Mouse (Mus musculus) thymus, adult 2 months (tissue): ENCODE measurements around the gene Gal3st2b. TPM values are rescaled to one million over a fixed set of nuclear protein-coding genes. Genes with fewer than 3 reads are reported as not detected.
"Not testable (repeated sequence)": the region's sequence is repeated elsewhere in the genome, so short reads cannot be mapped to it uniquely, and the experiment has no call there.

ENCODE experiments used
- DNase-seq: peaks from one replicate; pipeline ENCODE4 v3.0.0; 2021
- H3K27ac ChIP-seq: fragments of 200-500 bp; 2 replicates; pipeline ENCODE4 v1.5.1; 2012; ENCODE audit warnings: low read length, control low read depth; ENCODE audit not compliant: control insufficient read depth, insufficient read depth
- H3K27me3 ChIP-seq: fragments of 200-500 bp; 2 replicates; pipeline ENCODE4 v1.6.1; 2012; ENCODE audit warnings: mild to moderate bottlenecking, low read length, moderate library complexity, mixed read lengths; ENCODE audit not compliant: control insufficient read depth, insufficient read depth
- H3K36me3 ChIP-seq: fragments of 200-500 bp; 2 replicates; pipeline ENCODE4 v1.6.1; 2012; ENCODE audit warnings: mild to moderate bottlenecking, low read length, moderate library complexity; ENCODE audit not compliant: control insufficient read depth, insufficient read depth
- H3K4me1 ChIP-seq: fragments of 200-500 bp; replicated peaks from 2 replicates; pipeline ENCODE4 v1.6.1; 2012; ENCODE audit warnings: low read length; ENCODE audit not compliant: control insufficient read depth, insufficient read depth
- H3K4me3 ChIP-seq: fragments of 200-500 bp; 2 replicates; pipeline ENCODE4 v1.5.1; 2012; ENCODE audit warnings: mild to moderate bottlenecking, low read length, control low read depth, moderate library complexity; ENCODE audit not compliant: control insufficient read depth, insufficient read depth
- CTCF ChIP-seq: fragments of 200-500 bp; IDR thresholded peaks from 2 replicates; pipeline ENCODE4 v1.5.1; 2012; ENCODE audit warnings: mild to moderate bottlenecking, control low read depth, low read length, moderate library complexity, borderline replicate concordance; ENCODE audit not compliant: control insufficient read depth, poor library complexity, insufficient read depth; ENCODE audit errors: extremely low read depth
- POLR2A ChIP-seq: fragments of 200-500 bp; IDR thresholded peaks from 2 replicates; pipeline ENCODE4 v1.6.1; 2012; ENCODE audit warnings: mild to moderate bottlenecking, low read length, control low read depth, moderate library complexity; ENCODE audit not compliant: control insufficient read depth, poor library complexity, insufficient read depth; ENCODE audit errors: extremely low read depth
- WGBS: fragments of 180-500 bp; shearing (Covaris S2); methylation state at CpG from one replicate; pipeline ENCODE4 v1.1.7; 2018; 5-methylcytosine and 5-hydroxymethylcytosine counted together
- polyA plus RNA-seq: library from polyadenylated mRNA; depleted of rRNA; stranded (reverse); fragments of >200 nt; gene quantifications from 2 replicates; pipeline ENCODE4 v1.2.3, GENCODE M21; 2012; rRNA removed

Gene Gal3st2b
- polyA plus RNA-seq, 1 experiment, result 2.5 TPM

DNA sequence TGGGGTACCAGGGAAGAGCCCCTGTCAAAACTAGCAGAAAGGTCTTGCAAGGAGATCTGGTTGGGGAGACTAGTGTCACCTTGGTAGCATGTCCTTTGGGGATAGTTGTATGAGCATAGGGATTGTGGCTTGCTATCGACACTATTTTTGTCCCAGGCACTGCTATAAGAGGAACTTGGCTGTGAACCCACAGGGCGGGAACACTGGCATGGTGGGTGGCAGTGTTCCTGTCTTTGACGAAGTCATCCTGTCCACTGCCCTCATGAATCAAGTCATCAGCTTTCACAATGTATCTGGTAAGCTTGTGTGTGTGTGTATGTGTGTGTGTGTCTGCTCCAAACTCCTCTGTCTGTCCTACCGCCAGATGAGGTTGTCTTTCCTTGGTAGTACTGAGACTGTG is 57.7 kb downstream of the Gal3st2b start:
- not testable (repeated sequence) for H3K27ac ChIP-seq, H3K36me3 ChIP-seq, DNase-seq, H3K4me1 ChIP-seq, H3K27me3 ChIP-seq, H3K4me3 ChIP-seq
- WGBS, result 55% methylated on average over 2 of the region's 4 CpGs

DNA sequence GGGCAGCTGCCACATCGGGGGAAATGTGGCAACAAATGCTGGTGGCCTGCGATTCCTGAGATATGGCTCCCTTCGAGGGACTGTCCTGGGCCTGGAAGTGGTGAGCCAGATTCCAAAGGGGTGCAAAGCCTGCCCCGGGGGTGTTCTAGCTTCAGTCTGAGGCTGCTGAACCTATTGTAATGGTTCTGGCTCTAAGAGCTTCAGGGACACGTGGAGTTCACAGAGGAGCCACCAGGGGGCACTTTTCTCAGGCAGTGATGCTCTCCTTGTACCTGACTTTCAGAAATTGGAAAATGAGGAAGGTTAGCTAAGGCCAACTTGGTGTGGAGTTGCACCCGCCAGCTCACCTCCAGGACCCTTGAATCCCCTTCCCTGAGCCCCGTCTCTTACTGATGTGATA is 60.2 kb downstream of the Gal3st2b start:
- not testable (repeated sequence) for H3K4me1 ChIP-seq, H3K4me3 ChIP-seq, H3K36me3 ChIP-seq, DNase-seq, H3K27me3 ChIP-seq, H3K27ac ChIP-seq
- WGBS, result no CpG with 5 or more reads among the region's 7 CpGs

GRCm38 (mm10) chr1:93980932-93981331 is 62.8 kb downstream of the Gal3st2b start:
- H3K4me1 ChIP-seq, H3K36me3 ChIP-seq, H3K27ac ChIP-seq, H3K27me3 ChIP-seq, H3K4me3 ChIP-seq, DNase-seq: not testable (repeated sequence)
- WGBS, result 40% methylated on average over 1 of the region's 2 CpGs

GRCm38 (mm10) chr1:93986167-93986566 is 68.1 kb downstream of the Gal3st2b start:
- 95% methylated on average over 3 of the region's 3 CpGs for WGBS
- Histone ChIP-seq H3K36me3 (no peaks in the 10 kb centered on the region), H3K27ac (no peak overlapping the region), H3K27me3 (no peaks in the 10 kb centered on the region), H3K4me1 (no peaks in the 10 kb centered on the region), H3K4me3 (no peak overlapping the region)
- TF ChIP-seq POLR2A (no peak), CTCF (no peak)
- DNase-seq, result no peak

DNA sequence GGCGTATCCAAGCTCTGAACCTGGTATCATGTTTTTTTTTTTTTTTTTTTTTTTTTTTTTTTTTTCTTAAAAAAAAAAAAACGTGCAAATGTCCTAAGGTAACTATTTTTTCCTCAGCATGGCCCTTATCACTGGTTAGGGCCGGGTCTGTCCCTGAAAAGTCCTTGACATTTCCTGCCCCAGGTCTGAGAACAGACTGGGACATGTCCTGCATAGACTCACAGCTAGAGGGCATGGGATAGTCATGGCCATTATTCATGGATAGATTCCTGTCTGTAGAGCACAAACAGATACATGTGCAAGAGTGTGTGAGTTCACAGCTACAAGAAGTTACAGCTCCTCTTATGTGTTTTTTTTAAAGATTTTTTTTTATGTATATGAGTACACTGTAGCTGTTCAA is 70.7 kb downstream of the Gal3st2b start:
- no peaks in the 10 kb centered on the region for H3K36me3 ChIP-seq
- TF ChIP-seq CTCF (no peak), POLR2A (no peak)
- no peak for DNase-seq
- WGBS, result 81% methylated on average over 3 of the region's 3 CpGs
- H3K27ac ChIP-seq, result no peak overlapping the region
- no peaks in the 10 kb centered on the region for H3K4me1 ChIP-seq
- no peaks in the 10 kb centered on the region for H3K27me3 ChIP-seq
- no peak overlapping the region for H3K4me3 ChIP-seq

GRCm38 (mm10) chr1:93990209-93990608 is 72.1 kb downstream of the Gal3st2b start, which contains the start of gene Gal3st2c:
Gene Gal3st2c (plus strand): TSS chr1:93990509.
- not testable (repeated sequence) for H3K27ac ChIP-seq, H3K4me3 ChIP-seq, H3K4me1 ChIP-seq, DNase-seq, H3K36me3 ChIP-seq, H3K27me3 ChIP-seq
- 96% methylated on average over 7 of the region's 8 CpGs for WGBS

DNA sequence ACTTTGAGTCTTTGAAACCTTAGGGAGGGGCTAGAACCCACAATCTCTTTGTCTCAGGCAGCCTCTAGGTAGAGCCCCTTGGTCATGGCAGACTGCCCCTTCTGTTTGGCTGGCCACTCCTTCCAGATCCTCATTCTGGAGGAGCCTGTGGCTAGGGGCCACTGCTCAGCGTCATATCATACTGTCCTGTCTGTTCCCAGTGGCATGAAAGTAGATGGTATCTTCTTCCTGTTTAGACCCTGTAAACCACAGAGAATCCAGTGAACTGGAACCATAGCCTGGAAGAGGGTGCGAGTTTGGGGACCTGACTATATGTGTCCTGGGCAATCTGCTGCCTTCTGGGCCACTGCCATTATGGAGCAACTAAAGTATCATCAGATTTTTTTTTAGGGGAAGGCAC is 73.0 kb downstream of the Gal3st2b start:
- H3K36me3 ChIP-seq, DNase-seq, H3K4me1 ChIP-seq, H3K27ac ChIP-seq, H3K4me3 ChIP-seq, H3K27me3 ChIP-seq: not testable (repeated sequence)
- WGBS, result 25% methylated on average over 2 of the region's 2 CpGs

GRCm38 (mm10) chr1:93991491-93991890 is 73.4 kb downstream of the Gal3st2b start:
- H3K27ac ChIP-seq, H3K27me3 ChIP-seq, DNase-seq, H3K4me1 ChIP-seq, H3K36me3 ChIP-seq, H3K4me3 ChIP-seq: not testable (repeated sequence)
- WGBS, result 91% methylated on average over 3 of the region's 3 CpGs

Other genes with a start within 250 kb of the Gal3st2b start
- gene Bok, start 232.7 kb upstream of the Gal3st2b start, polyA plus RNA-seq, result 19.9 and 30.7 TPM in 2 replicates
- 69.1 and 75.6 TPM in 2 replicates for gene Atg4b, start 166.8 kb upstream of the Gal3st2b start, polyA plus RNA-seq
- gene Thap4, start 163.4 kb upstream of the Gal3st2b start, polyA plus RNA-seq, result 34.5 and 38.9 TPM in 2 replicates
- 146 and 149 TPM in 2 replicates for gene Dtymk, start 116.4 kb upstream of the Gal3st2b start, polyA plus RNA-seq
- gene Ing5, start 114.3 kb upstream of the Gal3st2b start, polyA plus RNA-seq, result 10.9 and 11.0 TPM in 2 replicates
- 29.3 and 41.7 TPM in 2 replicates for gene D2hgdh, start 93.4 kb upstream of the Gal3st2b start, polyA plus RNA-seq
- gene Gal3st2, start 57.0 kb upstream of the Gal3st2b start, polyA plus RNA-seq, result 1.5 and 2.6 TPM in 2 replicates
- gene Gal3st2c, start 72.2 kb downstream of the Gal3st2b start, polyA plus RNA-seq, result 0.03 and 0.08 TPM in 2 replicates
- gene Neu4, start 102.1 kb downstream of the Gal3st2b start, polyA plus RNA-seq, result not detected in 2 replicates
- 21.8 and 25.0 TPM in 2 replicates for gene Pdcd1, start 134.2 kb downstream of the Gal3st2b start, polyA plus RNA-seq